9 mouse cellular contexts compared by ENCODE assay signal in genomic region chr9:107723794-107724531, GRCm38 (mm10). TPM values are rescaled to one million over a fixed set of nuclear protein-coding genes. Genes with fewer than 3 reads are reported as not detected.
DNase-seq lines count a peak whose midpoint lies in the region; ATAC-seq and TF ChIP-seq lines count a peak whose summit lies in the region.
"Had no signal": no experiment of that assay in that cellular context is flagged by ENCODE, and none has a peak within 500 bp of the region (broad histone marks: within the 10 kb centered on the region; RNA-seq: fewer than 3 reads in every experiment).

No protein-coding gene starts in this region.

- TF ChIP-seq CTCF in gastrocnemius, adult 2 months (IDR thresholded peaks at IDR 0.05) = no peak

- peak; percentile 35 for DNase-seq in gastrocnemius, adult 2 months
- no peak for DNase-seq in gastrocnemius, postnatal 4 days (ENCODE audit: low spot score in 2 of 2)
- no peak for DNase-seq in intestine, embryonic 14.5 days (ENCODE audit: low spot score)
- DNase-seq in right cerebral cortex, postnatal 14 days = no peak
- DNase-seq in spleen, postnatal 14 days (ENCODE audit: low spot score in 2 of 2) = no peak

- 7% methylated on average over 10 of the region's 11 CpGs for WGBS in forebrain, embryonic 16.5 days
- WGBS in intestine, embryonic 14.5 days = 6% methylated on average over 11 of the region's 11 CpGs
- 4% methylated on average over 11 of the region's 11 CpGs for WGBS in liver, embryonic 15.5 days (ENCODE audit: insufficient replicate concordance)
- WGBS in neural tube, embryonic 12.5 days = 4% methylated on average over 11 of the region's 11 CpGs

- H3K36me3 ChIP-seq in forebrain, embryonic 16.5 days (ENCODE audit: control insufficient read depth, insufficient read depth) = no peaks in the 10 kb centered on the region
- no peaks in the 10 kb centered on the region for H3K36me3 ChIP-seq in intestine, embryonic 14.5 days (ENCODE audit: control insufficient read depth, insufficient read depth, low read length)
- H3K36me3 ChIP-seq in liver, embryonic 15.5 days (replicated peaks) = no peaks in the 10 kb centered on the region
- H3K36me3 ChIP-seq in neural tube, embryonic 12.5 days = no peaks in the 10 kb centered on the region

- peak overlapping the region; percentile 25; the same call in 1 of the 2 replicates for H3K4me2 ChIP-seq in forebrain, embryonic 16.5 days (ENCODE audit: low read length)
- H3K4me2 ChIP-seq in intestine, embryonic 14.5 days (ENCODE audit: low read length) = peak overlapping the region; percentile 39
- H3K4me2 ChIP-seq in liver, embryonic 15.5 days = peak overlapping the region; percentile 39
- H3K4me2 ChIP-seq in neural tube, embryonic 12.5 days (replicated peaks) = peak overlapping the region; percentile 38

- H3K9ac ChIP-seq in forebrain, embryonic 16.5 days (replicated peaks; ENCODE audit: low read depth, low read length) = 0 out of 2 replicates have a peak overlapping the region, but pooled peaks have one; percentile 9
- no peak overlapping the region for H3K9ac ChIP-seq in intestine, embryonic 14.5 days (ENCODE audit: low read length)
- no peak overlapping the region for H3K9ac ChIP-seq in liver, embryonic 15.5 days
- H3K9ac ChIP-seq in neural tube, embryonic 12.5 days = no peak overlapping the region

- intact Hi-C loops in gastrocnemius, adult 2 months (cut with DNase I) = no loop called here

- peak; percentile 69 for ATAC-seq in forebrain, embryonic 16.5 days
- ATAC-seq in intestine, embryonic 14.5 days (replicated peaks; ENCODE audit: low FRiP score, low TSS enrichment, low read depth) = peak; percentile 24; the same call in 1 of the 2 replicates
- peak; percentile 55 for ATAC-seq in liver, embryonic 15.5 days (ENCODE audit: insufficient read depth)
- ATAC-seq in neural tube, embryonic 12.5 days (ENCODE audit: low FRiP score, low read depth) = peak; percentile 37; the same call in 1 of the 2 replicates

- no peaks in the 10 kb centered on the region for H3K27me3 ChIP-seq in forebrain, embryonic 16.5 days (replicated peaks; ENCODE audit: control insufficient read depth, insufficient read depth, low read length)
- H3K27me3 ChIP-seq in intestine, embryonic 14.5 days (replicated peaks; ENCODE audit: control insufficient read depth, insufficient read depth, low read length) = no peaks in the 10 kb centered on the region
- peaks cover 43% of the 10 kb centered on the region for H3K27me3 ChIP-seq in liver, embryonic 15.5 days
- no peaks in the 10 kb centered on the region for H3K27me3 ChIP-seq in neural tube, embryonic 12.5 days (replicated peaks)

- peak overlapping the region; percentile 73 for H3K27ac ChIP-seq in gastrocnemius, adult 2 months
- H3K27ac ChIP-seq in forebrain, embryonic 16.5 days (ENCODE audit: low read length) = no peak overlapping the region
- peak overlapping the region; percentile 16; the same call in 1 of the 2 replicates for H3K27ac ChIP-seq in intestine, embryonic 14.5 days (ENCODE audit: low read depth)
- no peak overlapping the region for H3K27ac ChIP-seq in liver, embryonic 15.5 days (replicated peaks)
- peak overlapping the region; percentile 42; the same call in 1 of the 2 replicates for H3K27ac ChIP-seq in neural tube, embryonic 12.5 days

- peak overlapping the region; percentile 34 for H3K4me3 ChIP-seq in gastrocnemius, adult 2 months
- H3K4me3 ChIP-seq in forebrain, embryonic 16.5 days (replicated peaks; ENCODE audit: low read length) = no peak overlapping the region
- no peak overlapping the region for H3K4me3 ChIP-seq in intestine, embryonic 14.5 days (ENCODE audit: low read depth, low read length)
- no peak overlapping the region for H3K4me3 ChIP-seq in liver, embryonic 15.5 days (replicated peaks)
- H3K4me3 ChIP-seq in neural tube, embryonic 12.5 days = no peak overlapping the region

- no peaks in the 10 kb centered on the region for H3K9me3 ChIP-seq in forebrain, embryonic 16.5 days (ENCODE audit: control insufficient read depth, low read length)
- no peaks in the 10 kb centered on the region for H3K9me3 ChIP-seq in intestine, embryonic 14.5 days (ENCODE audit: control insufficient read depth, low read length)
- H3K9me3 ChIP-seq in liver, embryonic 15.5 days (replicated peaks) = no peaks in the 10 kb centered on the region
- H3K9me3 ChIP-seq in neural tube, embryonic 12.5 days = no peaks in the 10 kb centered on the region

- peaks cover 29% of the 10 kb centered on the region for H3K4me1 ChIP-seq in forebrain, embryonic 16.5 days (replicated peaks; ENCODE audit: control insufficient read depth, insufficient read depth, low read length)
- peaks cover 24% of the 10 kb centered on the region for H3K4me1 ChIP-seq in intestine, embryonic 14.5 days (replicated peaks; ENCODE audit: control insufficient read depth, insufficient read depth, low read length)
- peaks cover 25% of the 10 kb centered on the region for H3K4me1 ChIP-seq in liver, embryonic 15.5 days (replicated peaks)
- H3K4me1 ChIP-seq in neural tube, embryonic 12.5 days = peaks cover 51% of the 10 kb centered on the region

RNA-seq across cellular contexts. Expression of gene Sema3f, which starts 13.7 kb away (rescaled TPM):
- 1 to 10 TPM; 6.3 to 9.2 TPM for total RNA-seq in gastrocnemius, adult 2 months (2021)
- 10 to 100 TPM; 26.4 to 27.2 TPM for total RNA-seq in gastrocnemius, postnatal 4 days (2021)
- 11.0 and 14.9 TPM in 2 replicates for polyA plus RNA-seq in forebrain, embryonic 16.5 days (2015; fragmentation: Nextera tagmentation; extraction: Ambion mirVana)
- 16.2 and 16.3 TPM in 2 replicates for polyA plus RNA-seq in intestine, embryonic 14.5 days (2014; fragmentation: Nextera tagmentation; extraction: Ambion mirVana)
- polyA plus RNA-seq in liver, embryonic 15.5 days (2015; fragmentation: Nextera tagmentation; extraction: Ambion mirVana) = 0.76 and 0.92 TPM in 2 replicates
- 21.4 and 21.5 TPM in 2 replicates for polyA plus RNA-seq in neural tube, embryonic 12.5 days (2016; fragmentation: Nextera tagmentation; extraction: Ambion mirVana)

RNA-seq across cellular contexts. Expression of gene Gnat1, which starts 44.5 kb away (rescaled TPM):
- not detected for total RNA-seq in gastrocnemius, adult 2 months (2021)
- total RNA-seq in gastrocnemius, postnatal 4 days (2021) = not detected
- 1.2 and 1.4 TPM in 2 replicates for polyA plus RNA-seq in forebrain, embryonic 16.5 days (2015; fragmentation: Nextera tagmentation; extraction: Ambion mirVana)
- 1.7 and 2.6 TPM in 2 replicates for polyA plus RNA-seq in intestine, embryonic 14.5 days (2014; fragmentation: Nextera tagmentation; extraction: Ambion mirVana)
- 1.2 and 1.3 TPM in 2 replicates for polyA plus RNA-seq in liver, embryonic 15.5 days (2015; fragmentation: Nextera tagmentation; extraction: Ambion mirVana)
- 1.3 and 2.3 TPM in 2 replicates for polyA plus RNA-seq in neural tube, embryonic 12.5 days (2016; fragmentation: Nextera tagmentation; extraction: Ambion mirVana)
- total RNA-seq: CH12.LX had no signal

RNA-seq across cellular contexts. Expression of gene Rbm5, which starts 46.8 kb away (rescaled TPM):
- total RNA-seq in gastrocnemius, adult 2 months (2021) = 10 to 100 TPM; 46.4 to 49.6 TPM
- 100 to 1,000 TPM in 1 of 2 experiments, 10 to 100 TPM in 1; 73.6 to 101 TPM for total RNA-seq in gastrocnemius, postnatal 4 days (2021)
- 294 and 303 TPM in 2 replicates for polyA plus RNA-seq in forebrain, embryonic 16.5 days (2015; fragmentation: Nextera tagmentation; extraction: Ambion mirVana)
- polyA plus RNA-seq in intestine, embryonic 14.5 days (2014; fragmentation: Nextera tagmentation; extraction: Ambion mirVana) = 156 and 174 TPM in 2 replicates
- 63.8 and 72.0 TPM in 2 replicates for polyA plus RNA-seq in liver, embryonic 15.5 days (2015; fragmentation: Nextera tagmentation; extraction: Ambion mirVana)
- polyA plus RNA-seq in neural tube, embryonic 12.5 days (2016; fragmentation: Nextera tagmentation; extraction: Ambion mirVana) = 231 and 241 TPM in 2 replicates

RNA-seq across cellular contexts. Expression of gene Slc38a3, which starts 54.6 kb away (rescaled TPM):
- 10 to 100 TPM; 60.8 to 94.7 TPM for total RNA-seq in gastrocnemius, adult 2 months (2021)
- total RNA-seq in gastrocnemius, postnatal 4 days (2021) = 10 to 100 TPM; 10.6 to 11.3 TPM
- polyA plus RNA-seq in forebrain, embryonic 16.5 days (2015; fragmentation: Nextera tagmentation; extraction: Ambion mirVana) = 30.4 and 32.6 TPM in 2 replicates
- 2.2 and 9.3 TPM in 2 replicates for polyA plus RNA-seq in intestine, embryonic 14.5 days (2014; fragmentation: Nextera tagmentation; extraction: Ambion mirVana)
- polyA plus RNA-seq in liver, embryonic 15.5 days (2015; fragmentation: Nextera tagmentation; extraction: Ambion mirVana) = 35.0 and 50.9 TPM in 2 replicates
- polyA plus RNA-seq in neural tube, embryonic 12.5 days (2016; fragmentation: Nextera tagmentation; extraction: Ambion mirVana) = 12.8 and 14.1 TPM in 2 replicates

Comparison
In these comparisons a context has a peak if more than half of its experiments do, and no peak if none do; other contexts are left out.
1. H3K27ac ChIP-seq: peak in gastrocnemius, adult 2 months (single experiment), intestine, embryonic 14.5 days (single experiment) and neural tube, embryonic 12.5 days (single experiment); none in forebrain, embryonic 16.5 days (single experiment) and liver, embryonic 15.5 days (single experiment).
2. Peak in every context shown above with its lines, with median percentiles within 50 percentile points of each other: ATAC-seq and H3K4me2 ChIP-seq.